Mouse (Mus musculus): ENCODE data around the gene Men1. TPM values are rescaled to one million over a fixed set of nuclear protein-coding genes. Genes with fewer than 3 reads are reported as not detected.
A peak's percentile ranks its signal among the peaks of the same experiment; 100 is the strongest.

Gene Men1
- total and polyA plus RNA-seq, 3 experiments = 24.9 to 67.8 (median 42.9) TPM

- Histone ChIP-seq H3K9ac (ENCODE audit: insufficient read depth, low read depth) (no peak overlapping the region), H3K9me3 (replicated peaks; ENCODE audit: low read length) (no peaks in the 10 kb centered on the region), H3K27ac (ENCODE audit: insufficient read depth, low read depth) (peak overlapping the region; percentile 79), H3K36me3 (replicated peaks in 1 of 2; ENCODE audit: control insufficient read depth in 1 of 2, insufficient read depth in 1 of 2, low read length in 1 of 2) (peaks cover 89 to 92% of the 10 kb centered on the region in 2 experiments), H3K4me3 (replicated peaks in 1 of 3; ENCODE audit: low read depth in 2 of 3, low read length in 2 of 3, poor library complexity in 1 of 3) (no peak overlapping the region), H3K27me3 (replicated peaks) (no peaks in the 10 kb centered on the region), H3K79me2 (replicated peaks; ENCODE audit: control insufficient read depth, extremely low read depth, insufficient read depth, poor library complexity, severe bottlenecking) (peaks cover 88% of the 10 kb centered on the region), H3K4me2 (ENCODE audit: insufficient read depth, low read depth, poor library complexity, severe bottlenecking) (no peak overlapping the region), H3K4me1 (ENCODE audit: control insufficient read depth in 1 of 2, insufficient read depth in 2 of 2) (peaks cover 78 to 95% of the 10 kb centered on the region in 2 experiments)
- DNase-seq (ENCODE audit: extremely low read depth) = no peak
- dilution Hi-C loops (cut with MboI; ENCODE audit: extremely low pct_ligation_motif_present, extremely low pct_unique_long_range_greater_than_20kb, low sequenced_read_pairs) = no loop called here
- TF ChIP-seq TCF12 (IDR thresholded peaks at IDR 0.05; ENCODE audit: low read depth, low read length) = no peak
- no peak for TF ChIP-seq USF1 (IDR thresholded peaks at IDR 0.05; ENCODE audit: low read depth, low read length)
- TF ChIP-seq ETS1 (conservative IDR thresholded peaks at IDR 0.05; ENCODE audit: low read depth, low read length) = no peak
- TF ChIP-seq TBP (conservative IDR thresholded peaks at IDR 0.05; ENCODE audit: low read depth, low read length) = no peak
- no peak for TF ChIP-seq GABPA (IDR thresholded peaks at IDR 0.05; ENCODE audit: insufficient replicate concordance, low read depth, low read length)
- no peak for TF ChIP-seq ELF1 (IDR thresholded peaks at IDR 0.05; ENCODE audit: low read depth, low read length)
- TF ChIP-seq RAD21 (IDR thresholded peaks at IDR 0.05; ENCODE audit: low read depth, low read length) = no peak
- TF ChIP-seq EP300 (IDR thresholded peaks at IDR 0.05; ENCODE audit: low read length) = no peak
- no peak for TF ChIP-seq USF2 (conservative IDR thresholded peaks at IDR 0.05; ENCODE audit: low read depth, low read length)
- no peak for TF ChIP-seq ZKSCAN1 (IDR thresholded peaks at IDR 0.05; ENCODE audit: borderline replicate concordance, low read depth, low read length)
- TF ChIP-seq RCOR1 (conservative IDR thresholded peaks at IDR 0.05; ENCODE audit: low read depth, low read length) = no peak
- no peak for TF ChIP-seq E2F4 (IDR thresholded peaks at IDR 0.05; ENCODE audit: insufficient replicate concordance, low read depth, low read length)
- no peak for TF ChIP-seq SIN3A (IDR thresholded peaks at IDR 0.05; ENCODE audit: low read length)
- TF ChIP-seq CTCF (conservative IDR thresholded peaks at IDR 0.05 in 1 of 2, IDR thresholded peaks at IDR 0.05 in 1 of 2; ENCODE audit: low read depth in 2 of 2, low read length in 2 of 2) = no peak
- TF ChIP-seq MAFK (IDR thresholded peaks at IDR 0.05; ENCODE audit: insufficient replicate concordance, low read length) = no peak
- TF ChIP-seq MAX (IDR thresholded peaks at IDR 0.05; ENCODE audit: low read length) = no peak
- in situ Hi-C loops (cut with MboI; ENCODE audit: low pct_ligation_motif_present, low pct_unique_long_range_greater_than_20kb, low sequenced_read_pairs) = no loop called here
Measured at GRCm38 (mm10) chr19:6292262-6292661, 42.5 kb upstream of the Men1 start.

GRCm38 (mm10) chr19:6294301-6294700, 40.5 kb upstream of the Men1 start:
- Histone ChIP-seq H3K79me2 (replicated peaks; ENCODE audit: control insufficient read depth, extremely low read depth, insufficient read depth, poor library complexity, severe bottlenecking) (peaks cover 80% of the 10 kb centered on the region), H3K4me3 (replicated peaks in 1 of 3; ENCODE audit: low read depth in 2 of 3, low read length in 2 of 3, poor library complexity in 1 of 3) (no peak overlapping the region), H3K9me3 (replicated peaks; ENCODE audit: low read length) (no peaks in the 10 kb centered on the region), H3K4me1 (ENCODE audit: control insufficient read depth in 1 of 2, insufficient read depth in 2 of 2) (peaks cover 78 to 97% of the 10 kb centered on the region in 2 experiments), H3K36me3 (replicated peaks in 1 of 2; ENCODE audit: control insufficient read depth in 1 of 2, insufficient read depth in 1 of 2, low read length in 1 of 2) (peaks cover 87 to 92% of the 10 kb centered on the region in 2 experiments), H3K27me3 (replicated peaks) (no peaks in the 10 kb centered on the region), H3K27ac (ENCODE audit: insufficient read depth, low read depth) (peak overlapping the region; percentile 68), H3K9ac (ENCODE audit: insufficient read depth, low read depth) (no peak overlapping the region), H3K4me2 (ENCODE audit: insufficient read depth, low read depth, poor library complexity, severe bottlenecking) (no peak overlapping the region)
- TF ChIP-seq ETS1 (conservative IDR thresholded peaks at IDR 0.05; ENCODE audit: low read depth, low read length) (no peak), KAT2A (IDR thresholded peaks at IDR 0.05; ENCODE audit: insufficient replicate concordance, low read length) (no peak), MAFK (IDR thresholded peaks at IDR 0.05; ENCODE audit: insufficient replicate concordance, low read length) (no peak), RCOR1 (conservative IDR thresholded peaks at IDR 0.05; ENCODE audit: low read depth, low read length) (no peak), POLR2AphosphoS2 (IDR thresholded peaks at IDR 0.05; ENCODE audit: low read depth, low read length) (no peak), RAD21 (IDR thresholded peaks at IDR 0.05; ENCODE audit: low read depth, low read length) (no peak), JUN (IDR thresholded peaks at IDR 0.05; ENCODE audit: insufficient read depth, low read depth, low read length) (no peak), ZNF384 (IDR thresholded peaks at IDR 0.05; ENCODE audit: low read depth, low read length) (no peak), BHLHE40 (IDR thresholded peaks at IDR 0.05; ENCODE audit: low read depth, low read length) (no peak), HCFC1 (IDR thresholded peaks at IDR 0.05; ENCODE audit: low read depth, low read length) (no peak), ZKSCAN1 (IDR thresholded peaks at IDR 0.05; ENCODE audit: borderline replicate concordance, low read depth, low read length) (no peak), MYC (IDR thresholded peaks at IDR 0.05; ENCODE audit: low read depth, low read length) (no peak), CTCF (conservative IDR thresholded peaks at IDR 0.05 in 1 of 2, IDR thresholded peaks at IDR 0.05 in 1 of 2; ENCODE audit: low read depth in 2 of 2, low read length in 2 of 2) (no peak), GABPA (IDR thresholded peaks at IDR 0.05; ENCODE audit: insufficient replicate concordance, low read depth, low read length) (no peak), ZC3H11A (IDR thresholded peaks at IDR 0.05; ENCODE audit: low read depth, low read length) (no peak), MAZ (IDR thresholded peaks at IDR 0.05; ENCODE audit: low read depth, low read length) (no peak), NELFE (IDR thresholded peaks at IDR 0.05; ENCODE audit: low read depth, low read length) (no peak), PAX5 (IDR thresholded peaks at IDR 0.05; ENCODE audit: low read length) (no peak)
- in situ Hi-C loops (cut with MboI; ENCODE audit: low pct_ligation_motif_present, low pct_unique_long_range_greater_than_20kb, low sequenced_read_pairs) (no loop called here), dilution Hi-C loops (cut with MboI; ENCODE audit: extremely low pct_ligation_motif_present, extremely low pct_unique_long_range_greater_than_20kb, low sequenced_read_pairs) (no loop called here)
- DNase-seq (ENCODE audit: extremely low read depth) = no peak
